Comparison of ENCODE assay signal across 20 mouse cellular contexts in the genomic region with DNA sequence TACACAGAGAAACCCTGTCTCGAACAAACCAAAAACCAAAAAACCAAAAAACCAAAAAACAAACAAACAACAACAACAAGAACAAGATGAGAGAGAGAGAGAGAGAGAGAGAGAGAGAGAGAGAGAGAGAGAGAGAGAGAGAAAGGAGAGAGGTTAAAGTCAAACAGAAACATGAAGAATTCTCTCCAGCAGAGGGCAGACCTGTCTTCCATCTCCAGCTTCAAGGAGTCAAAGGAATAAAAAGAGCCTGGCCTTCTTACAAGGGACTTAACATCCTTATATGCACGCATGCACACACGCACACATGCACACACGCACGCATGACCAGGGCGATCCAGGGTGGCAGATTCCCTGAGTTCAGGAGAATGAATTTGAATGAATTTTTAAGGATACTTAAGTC.
A peak's percentile ranks its signal among the peaks of the same experiment; 100 is the strongest.
DNase-seq lines count a peak whose midpoint lies in the region; TF ChIP-seq lines count a peak whose summit lies in the region.
"Had no signal": no experiment of that assay in that cellular context is flagged by ENCODE, and none has a peak within 500 bp of the region (broad histone marks: within the 10 kb centered on the region; RNA-seq: fewer than 3 reads in every experiment).

No protein-coding gene starts in this region.

- no peaks in the 10 kb centered on the region for H3K36me3 ChIP-seq in MEL (ENCODE audit: control insufficient read depth in 1 of 2, insufficient read depth in 2 of 2, low read length in 2 of 2)
- H3K36me3 ChIP-seq: forebrain, embryonic 12.5 days; hindbrain, embryonic 15.5 days; midbrain, embryonic 12.5 days; stomach, embryonic 15.5 days had no signal

- H3K4me1 ChIP-seq in MEL (ENCODE audit: control insufficient read depth in 1 of 2, insufficient read depth in 2 of 2, low read length in 2 of 2) = no peaks in the 10 kb centered on the region
- H3K4me1 ChIP-seq: forebrain, embryonic 12.5 days; hindbrain, embryonic 15.5 days; midbrain, embryonic 12.5 days; stomach, embryonic 15.5 days had no signal

- TF ChIP-seq RAD21 in MEL (IDR thresholded peaks at IDR 0.05; ENCODE audit: low read depth, low read length) = no peak; the same call in 1 of the 2 replicates

- no peaks in the 10 kb centered on the region for H3K9me3 ChIP-seq in MEL (replicated peaks; ENCODE audit: insufficient read depth, low read length)
- H3K9me3 ChIP-seq: hindbrain, embryonic 15.5 days; midbrain, embryonic 12.5 days had no signal

- intact Hi-C loops in left cerebral cortex, adult 2 months (cut with DNase I) = no loop called here
- intact Hi-C loops in left cerebral cortex, postnatal 25 days (cut with DNase I) = no loop called here

- no peak overlapping the region for H3K27ac ChIP-seq in left cerebral cortex, adult 2 months
- H3K27ac ChIP-seq in MEL (ENCODE audit: control insufficient read depth, low read depth, low read length) = no peak overlapping the region
- H3K27ac ChIP-seq: forebrain, embryonic 12.5 days; hindbrain, embryonic 15.5 days; midbrain, embryonic 12.5 days; stomach, embryonic 15.5 days had no signal

- DNase-seq in cerebellum, postnatal 10 days = peak; percentile 39 to 53
- DNase-seq in cerebellum, adult 18-20 months = no peak
- no peak for DNase-seq in left cerebral cortex, adult 2 months (ENCODE audit: extremely low spot score in 1 of 2, low spot score in 2 of 2)
- DNase-seq in left cerebral cortex, adult 8-10 months (ENCODE audit: low spot score in 2 of 2) = no peak
- DNase-seq in MEL (ENCODE audit: low read depth, low spot score) = peak; percentile 7
- peak; percentile 36 for DNase-seq in retina, postnatal 1 day
- no peak for DNase-seq in spleen, postnatal 14 days (ENCODE audit: low spot score in 2 of 2)
- DNase-seq in left cerebral cortex, postnatal 25 days (ENCODE audit: low spot score in 2 of 2) = no peak
- DNase-seq: adrenal gland, postnatal 10 days; cerebellum, adult 9-10 months; heart, postnatal 14 days; kidney, adult 18-20 months; kidney, postnatal 25 days; left cerebral cortex, postnatal 4 days; lung, adult 2 months; right cerebral cortex, adult 18-20 months had no signal

- H3K4me3 ChIP-seq in left cerebral cortex, adult 2 months = no peak overlapping the region
- no peak overlapping the region for H3K4me3 ChIP-seq in MEL (ENCODE audit: control insufficient read depth in 1 of 2, insufficient read depth in 1 of 2, low read depth in 2 of 2, low read length in 2 of 2)
- H3K4me3 ChIP-seq: forebrain, embryonic 12.5 days; hindbrain, embryonic 15.5 days; midbrain, embryonic 12.5 days; stomach, embryonic 15.5 days had no signal

- no peaks in the 10 kb centered on the region for H3K27me3 ChIP-seq in MEL (ENCODE audit: control insufficient read depth in 1 of 2, insufficient read depth in 2 of 2, low read length in 2 of 2)
- H3K27me3 ChIP-seq: forebrain, embryonic 12.5 days; hindbrain, embryonic 15.5 days; midbrain, embryonic 12.5 days; stomach, embryonic 15.5 days had no signal

- H3K79me2 ChIP-seq in MEL (ENCODE audit: control insufficient read depth, insufficient read depth, low read length, poor library complexity) = no peaks in the 10 kb centered on the region

- no peak for TF ChIP-seq EP300 in MEL (IDR thresholded peaks at IDR 0.05; ENCODE audit: low read depth in 1 of 2, low read length in 2 of 2)

- peak; percentile 26 for TF ChIP-seq CTCF in left cerebral cortex, adult 2 months (IDR thresholded peaks at IDR 0.05)
- peak in 1 of 3 experiments; percentile 12; a peak in 1 of 6 replicates for TF ChIP-seq CTCF in MEL (IDR thresholded peaks at IDR 0.05 in 2 of 3, conservative IDR thresholded peaks at IDR 0.05 in 1 of 3; ENCODE audit: control insufficient read depth in 1 of 3, insufficient read depth in 1 of 3, low read depth in 2 of 3, low read length in 3 of 3, poor library complexity in 1 of 3, severe bottlenecking in 1 of 3)

- no peak for TF ChIP-seq POLR2A in MEL (IDR thresholded peaks at IDR 0.05; ENCODE audit: control insufficient read depth in 1 of 2, insufficient read depth in 1 of 2, low read depth in 1 of 2, low read length in 2 of 2, poor library complexity in 1 of 2)

- H3K9ac ChIP-seq in MEL (ENCODE audit: control insufficient read depth, low read depth, low read length, poor library complexity, severe bottlenecking) = no peak overlapping the region
- H3K9ac ChIP-seq: forebrain, embryonic 12.5 days; hindbrain, embryonic 15.5 days; midbrain, embryonic 12.5 days; stomach, embryonic 15.5 days had no signal

TF ChIP-seq in MEL, 35 proteins besides CTCF, POLR2A, EP300 and RAD21:
- TF ChIP-seq MAZ (IDR thresholded peaks at IDR 0.05; ENCODE audit: low read depth, low read length) (no peak), TBP (IDR thresholded peaks at IDR 0.05; ENCODE audit: low read depth, low read length) (no peak), ZKSCAN1 (IDR thresholded peaks at IDR 0.05; ENCODE audit: low read depth, low read length) (no peak), CHD2 (IDR thresholded peaks at IDR 0.05; ENCODE audit: low read length) (no peak), UBTF (IDR thresholded peaks at IDR 0.05; ENCODE audit: borderline replicate concordance, insufficient read depth, low read depth, low read length) (no peak), ZNF384 (IDR thresholded peaks at IDR 0.05; ENCODE audit: low read depth, low read length) (no peak), GATA1 (IDR thresholded peaks at IDR 0.05; ENCODE audit: low read depth, low read length) (no peak), USF1 (IDR thresholded peaks at IDR 0.05; ENCODE audit: low read depth, low read length) (no peak), MXI1 (IDR thresholded peaks at IDR 0.05; ENCODE audit: low read depth, low read length) (no peak), CHD1 (IDR thresholded peaks at IDR 0.05; ENCODE audit: low read depth, low read length) (no peak), NRF1 (IDR thresholded peaks at IDR 0.05; ENCODE audit: insufficient read depth, low read depth, low read length, poor library complexity, severe bottlenecking) (no peak), ELF1 (IDR thresholded peaks at IDR 0.05; ENCODE audit: low read depth, low read length) (no peak), MYC (IDR thresholded peaks at IDR 0.05; ENCODE audit: low read depth, low read length) (no peak), NELFE (IDR thresholded peaks at IDR 0.05; ENCODE audit: low read depth, low read length) (no peak), ZMIZ1 (IDR thresholded peaks at IDR 0.05; ENCODE audit: low read depth, low read length) (no peak), MYB (IDR thresholded peaks at IDR 0.05; ENCODE audit: low read depth, low read length) (no peak), ETS1 (IDR thresholded peaks at IDR 0.05; ENCODE audit: low read depth, low read length) (no peak), MAFK (IDR thresholded peaks at IDR 0.05; ENCODE audit: borderline replicate concordance, low read depth, low read length) (no peak), MAX (IDR thresholded peaks at IDR 0.05; ENCODE audit: low read length) (no peak)

Comparison
In these comparisons a context has a peak if more than half of its experiments do, and no peak if none do; other contexts are left out.
1. DNase-seq: peak in cerebellum, postnatal 10 days (2 of 2), MEL (single experiment) and retina, postnatal 1 day (single experiment); none in cerebellum, adult 18-20 months (0 of 2), left cerebral cortex, adult 2 months (0 of 2), left cerebral cortex, adult 8-10 months (0 of 2), spleen, postnatal 14 days (0 of 2) and left cerebral cortex, postnatal 25 days (0 of 2).